Mouse (Mus musculus) midbrain, embryonic 16.5 days (tissue): ENCODE data around the gene Dhh. TPM values are rescaled to one million over a fixed set of nuclear protein-coding genes. Genes with fewer than 3 reads are reported as not detected.

Experiments used
- ATAC-seq: fragments of 200-750 bp; cut with Nextera tagmentation; 2 replicates; pipeline ENCODE4 v1.8.0; 2017; ENCODE audit warnings: moderate TSS enrichment
- H3K27ac ChIP-seq: fragments of 300-500 bp; sonication (generic); 2 replicates; pipeline ENCODE4 v1.5.1; 2014; ENCODE audit warnings: mild to moderate bottlenecking, low read length, mixed read lengths
- H3K27me3 ChIP-seq: fragments of 300-500 bp; sonication (generic); 2 replicates; pipeline ENCODE4 v1.6.1; 2014; ENCODE audit warnings: low read depth, low read length, mixed read lengths; ENCODE audit not compliant: control insufficient read depth, insufficient read depth
- H3K36me3 ChIP-seq: fragments of 300-500 bp; sonication (generic); 2 replicates; pipeline ENCODE4 v1.6.1; 2014; ENCODE audit warnings: mild to moderate bottlenecking, low read length, moderate library complexity, mixed read lengths; ENCODE audit not compliant: control insufficient read depth, insufficient read depth
- H3K4me1 ChIP-seq: fragments of 300-500 bp; sonication (generic); 2 replicates; pipeline ENCODE4 v1.6.1; 2014; ENCODE audit warnings: mild to moderate bottlenecking, low read length, mixed read lengths; ENCODE audit not compliant: control insufficient read depth, insufficient read depth
- H3K4me2 ChIP-seq: fragments of 300-500 bp; sonication (generic); 2 replicates; pipeline ENCODE4 v1.6.1; 2014; ENCODE audit warnings: mild to moderate bottlenecking, low read length, mixed read lengths
- H3K4me3 ChIP-seq: fragments of 300-500 bp; sonication (generic); 2 replicates; pipeline ENCODE4 v1.5.1; 2014; ENCODE audit warnings: low read depth, mild to moderate bottlenecking, low read length, moderate library complexity, mixed read lengths
- H3K9ac ChIP-seq: fragments of 300-500 bp; sonication (generic); 2 replicates; pipeline ENCODE4 v1.6.1; 2014; ENCODE audit warnings: low read depth, low read length, mixed read lengths
- H3K9me3 ChIP-seq: fragments of 300-500 bp; sonication (generic); replicated peaks from 2 replicates; pipeline ENCODE4 v1.6.1; 2014; ENCODE audit warnings: mild to moderate bottlenecking, low read length, mixed read lengths; ENCODE audit not compliant: control insufficient read depth, poor library complexity, severe bottlenecking
- WGBS: fragments of 180-500 bp; shearing (Covaris S2); extraction: QIAGEN DNeasy Blood & Tissue Kit; methylation state at CpG from one replicate; pipeline ENCODE4 v1.1.7; 2014; 5-methylcytosine and 5-hydroxymethylcytosine counted together
- polyA plus RNA-seq: library from polyadenylated mRNA; unstranded; fragments of >200 nt; fragmentation: Nextera tagmentation; extraction: Ambion mirVana; gene quantifications from 2 replicates; pipeline ENCODE4 v1.2.1, GENCODE M21; 2015

Gene Dhh
- polyA plus RNA-seq, 1 experiment from 2014 or later: 0.36 TPM

GRCm38 (mm10) chr15:98863451-98863958, 34.8 kb downstream of the Dhh start:
- WGBS: 91% methylated on average over 12 of the region's 12 CpGs
- Histone ChIP-seq H3K36me3 (peaks cover 59% of the 10 kb centered on the region), H3K4me3 (no peak overlapping the region), H3K4me1 (peaks cover 18% of the 10 kb centered on the region), H3K27me3 (no peaks in the 10 kb centered on the region), H3K4me2 (no peak overlapping the region), H3K27ac (no peak overlapping the region), H3K9me3 (no peaks in the 10 kb centered on the region), H3K9ac (no peak overlapping the region)
- ATAC-seq: no peak

DNA sequence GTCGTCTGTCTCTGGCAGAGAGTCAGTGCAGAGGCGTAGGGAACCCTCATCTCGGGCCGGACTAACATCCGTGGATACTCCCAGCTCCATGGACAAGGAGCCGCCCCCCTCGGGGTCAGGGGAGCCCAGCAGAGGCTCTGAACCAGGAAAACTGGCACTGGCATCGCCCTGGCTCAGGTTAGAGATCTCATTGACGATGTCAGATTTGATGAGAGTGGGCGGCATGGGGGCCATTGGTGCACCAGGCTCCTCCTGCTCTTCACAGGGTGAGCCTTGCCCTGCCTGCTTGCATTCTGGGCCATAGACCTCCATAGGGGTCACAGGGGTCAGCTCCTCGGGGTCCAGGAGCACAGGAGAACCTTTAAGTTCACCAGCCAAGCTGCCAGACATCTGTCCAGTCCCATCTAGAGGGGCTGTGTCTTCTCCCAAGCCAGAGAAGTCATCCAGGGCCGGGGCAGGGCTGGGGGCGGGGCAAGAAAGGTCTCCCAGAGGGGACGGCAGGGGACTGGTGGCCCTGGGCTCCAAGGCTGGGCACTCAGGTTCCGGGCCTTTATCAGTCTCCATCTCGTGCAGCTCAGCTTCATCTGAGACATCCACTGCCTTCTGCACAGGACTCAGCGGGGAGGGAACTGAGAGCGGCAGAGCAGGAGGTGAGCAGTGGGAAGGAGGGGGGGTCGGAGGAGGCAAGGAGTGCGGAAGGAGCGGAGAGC, 36.5 kb downstream of the Dhh start:
- ATAC-seq: no peak
- H3K36me3 ChIP-seq: peaks cover 71% of the 10 kb centered on the region
- no peaks in the 10 kb centered on the region for H3K9me3 ChIP-seq
- no peak overlapping the region for H3K4me2 ChIP-seq
- no peak overlapping the region for H3K9ac ChIP-seq
- H3K4me1 ChIP-seq: peaks cover 2% of the 10 kb centered on the region
- no peaks in the 10 kb centered on the region for H3K27me3 ChIP-seq
- no peak overlapping the region for H3K27ac ChIP-seq
- no peak overlapping the region for H3K4me3 ChIP-seq
- 90% methylated on average over 21 of the region's 21 CpGs for WGBS

- Histone ChIP-seq H3K27me3 (no peaks in the 10 kb centered on the region), H3K27ac (no peak overlapping the region), H3K36me3 (peaks cover 71% of the 10 kb centered on the region), H3K4me3 (no peak overlapping the region), H3K4me1 (no peaks in the 10 kb centered on the region), H3K9ac (no peak overlapping the region), H3K4me2 (no peak overlapping the region), H3K9me3 (no peaks in the 10 kb centered on the region)
- 96% methylated on average over 18 of the region's 18 CpGs for WGBS
- no peak for ATAC-seq
These were observed 37.4 kb downstream of the Dhh start for GRCm38 (mm10) chr15:98860921-98861320.

- H3K4me1 ChIP-seq: no peaks in the 10 kb centered on the region
- H3K27me3 ChIP-seq: no peaks in the 10 kb centered on the region
- no peak overlapping the region for H3K4me2 ChIP-seq
- no peak overlapping the region for H3K4me3 ChIP-seq
- ATAC-seq: no peak
- H3K9ac ChIP-seq: no peak overlapping the region
- no peaks in the 10 kb centered on the region for H3K9me3 ChIP-seq
- 85% methylated on average over 9 of the region's 9 CpGs for WGBS
- peaks cover 66% of the 10 kb centered on the region for H3K36me3 ChIP-seq
- no peak overlapping the region for H3K27ac ChIP-seq
These were observed 38.9 kb downstream of the Dhh start for GRCm38 (mm10) chr15:98859319-98860043.

DNA sequence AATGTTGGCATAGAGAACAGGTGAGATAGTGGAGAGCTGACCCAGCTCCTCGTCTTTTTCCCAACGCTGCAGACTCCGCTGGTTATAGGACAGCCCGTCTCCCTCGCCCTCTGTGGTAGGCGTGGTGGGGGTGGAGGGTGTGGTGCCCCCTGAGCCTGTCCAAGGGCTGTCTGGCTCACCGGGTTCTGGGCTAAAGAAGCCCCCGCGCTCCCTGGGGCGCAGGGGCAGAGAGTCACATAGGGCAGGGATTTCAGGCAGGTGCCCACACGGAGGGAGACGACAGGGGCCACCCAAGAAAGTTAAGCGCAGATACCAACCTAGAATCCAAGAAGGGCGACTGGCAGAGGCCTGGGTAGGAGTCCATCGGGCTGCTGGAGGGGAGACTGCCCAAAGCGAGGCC, 44.1 kb downstream of the Dhh start:
- H3K9ac ChIP-seq: no peak overlapping the region
- no peaks in the 10 kb centered on the region for H3K9me3 ChIP-seq
- no peak overlapping the region for H3K4me2 ChIP-seq
- no peak overlapping the region for H3K4me3 ChIP-seq
- H3K27me3 ChIP-seq: no peaks in the 10 kb centered on the region
- peaks cover 67% of the 10 kb centered on the region for H3K36me3 ChIP-seq
- no peak for ATAC-seq
- no peaks in the 10 kb centered on the region for H3K4me1 ChIP-seq
- H3K27ac ChIP-seq: no peak overlapping the region
- 93% methylated on average over 16 of the region's 16 CpGs for WGBS

DNA sequence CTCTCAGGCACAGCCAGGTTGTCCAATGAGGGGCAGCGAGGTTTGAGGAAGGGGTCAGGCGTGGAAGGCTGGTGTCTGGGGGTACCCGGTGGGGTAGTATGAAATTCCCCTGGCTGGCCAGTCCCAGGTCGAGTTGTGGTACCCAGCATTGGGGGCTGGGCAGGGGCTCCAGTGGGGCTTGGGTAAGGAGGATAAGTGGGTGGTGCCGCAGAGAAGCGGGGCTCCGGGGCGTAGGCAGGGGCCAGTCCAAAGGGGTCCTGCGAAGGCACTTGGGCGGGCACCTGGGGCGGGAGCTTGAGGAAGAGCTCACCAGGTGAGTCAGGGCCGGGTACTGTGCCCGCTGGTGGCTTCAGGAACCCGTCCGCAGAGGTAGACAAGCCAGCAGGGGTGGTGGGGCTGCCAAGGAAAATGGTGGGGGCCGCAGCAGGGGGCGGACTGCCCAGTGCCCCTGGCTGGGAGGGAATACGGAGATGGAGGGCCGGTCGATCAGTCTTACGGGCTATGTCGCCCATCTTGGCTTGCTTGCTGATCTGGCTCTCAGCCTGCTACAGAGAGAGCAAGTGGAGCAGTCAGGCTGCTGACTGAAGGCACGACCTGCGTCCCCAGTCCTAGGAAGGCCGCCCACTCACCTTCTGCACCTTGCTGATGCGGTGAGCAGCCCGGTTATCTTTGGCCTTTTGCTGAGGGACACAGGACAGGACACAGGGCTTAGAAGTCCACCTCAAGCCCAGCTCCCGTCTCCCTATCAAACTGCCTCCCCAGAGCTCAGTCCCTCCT, 45.0 kb downstream of the Dhh start:
- Histone ChIP-seq H3K4me3 (no peak overlapping the region), H3K27me3 (no peaks in the 10 kb centered on the region), H3K4me1 (no peaks in the 10 kb centered on the region), H3K36me3 (peaks cover 73% of the 10 kb centered on the region), H3K9me3 (no peaks in the 10 kb centered on the region), H3K27ac (no peak overlapping the region), H3K4me2 (no peak overlapping the region), H3K9ac (no peak overlapping the region)
- WGBS: 95% methylated on average over 27 of the region's 28 CpGs
- no peak for ATAC-seq

- Histone ChIP-seq H3K27ac (no peak overlapping the region), H3K36me3 (peaks cover 74% of the 10 kb centered on the region), H3K9me3 (no peaks in the 10 kb centered on the region), H3K4me1 (no peaks in the 10 kb centered on the region), H3K4me3 (no peak overlapping the region), H3K4me2 (no peak overlapping the region), H3K27me3 (no peaks in the 10 kb centered on the region), H3K9ac (no peak overlapping the region)
- no peak for ATAC-seq
- 90% methylated on average over 9 of the region's 9 CpGs for WGBS
These were observed 45.6 kb downstream of the Dhh start for GRCm38 (mm10) chr15:98852733-98853132.

- Histone ChIP-seq H3K4me2 (no peak overlapping the region), H3K4me1 (no peaks in the 10 kb centered on the region), H3K27ac (no peak overlapping the region), H3K36me3 (peaks cover 72% of the 10 kb centered on the region), H3K27me3 (no peaks in the 10 kb centered on the region), H3K9ac (no peak overlapping the region), H3K9me3 (no peaks in the 10 kb centered on the region), H3K4me3 (no peak overlapping the region)
- no peak for ATAC-seq
- 96% methylated on average over 9 of the region's 9 CpGs for WGBS
These were observed 46.3 kb downstream of the Dhh start for GRCm38 (mm10) chr15:98852071-98852470.
